Mouse (Mus musculus) heart, embryonic 11.5 days (tissue): ENCODE data around the gene Ntn1. TPM values are rescaled to one million over a fixed set of nuclear protein-coding genes. Genes with fewer than 3 reads are reported as not detected.

ENCODE experiments used
- ATAC-seq: fragments of 200-750 bp; cut with Nextera tagmentation; replicated peaks from 2 replicates; pipeline ENCODE4 v1.8.0; 2017; ENCODE audit warnings: moderate library complexity; ENCODE audit not compliant: insufficient number of reproducible peaks, low FRiP score, low TSS enrichment
- H3K27ac ChIP-seq: fragments of 300-500 bp; sonication (generic); 2 replicates; pipeline ENCODE4 v1.5.1; 2014; ENCODE audit warnings: mild to moderate bottlenecking, low read depth, low read length
- H3K27me3 ChIP-seq: fragments of 300-500 bp; sonication (generic); 2 replicates; pipeline ENCODE4 v1.6.1; 2014; ENCODE audit warnings: mild to moderate bottlenecking, low read length, mixed read lengths; ENCODE audit not compliant: control insufficient read depth, insufficient read depth
- H3K36me3 ChIP-seq: fragments of 300-500 bp; sonication (generic); 2 replicates; pipeline ENCODE4 v1.6.1; 2014; ENCODE audit warnings: mild to moderate bottlenecking, low read length, moderate library complexity, mixed read lengths; ENCODE audit not compliant: control insufficient read depth, insufficient read depth
- H3K4me1 ChIP-seq: fragments of 300-500 bp; sonication (generic); 2 replicates; pipeline ENCODE4 v1.6.1; 2014; ENCODE audit warnings: low read length; ENCODE audit not compliant: control insufficient read depth, insufficient read depth
- H3K4me2 ChIP-seq: fragments of 300-500 bp; sonication (generic); 2 replicates; pipeline ENCODE4 v1.6.1; 2014; ENCODE audit warnings: mild to moderate bottlenecking, moderate library complexity
- H3K4me3 ChIP-seq: fragments of 300-500 bp; sonication (generic); 2 replicates; pipeline ENCODE4 v1.5.1; 2014; ENCODE audit warnings: low read depth, low read length
- H3K9ac ChIP-seq: fragments of 300-500 bp; sonication (generic); 2 replicates; pipeline ENCODE4 v1.6.1; 2014; ENCODE audit warnings: mild to moderate bottlenecking, low read depth, low read length, moderate library complexity
- H3K9me3 ChIP-seq: fragments of 300-500 bp; sonication (generic); replicated peaks from 2 replicates; pipeline ENCODE4 v1.6.1; 2016; ENCODE audit warnings: low read length; ENCODE audit not compliant: control insufficient read depth
- WGBS: fragments of 180-500 bp; shearing (Covaris S2); extraction: QIAGEN DNeasy Blood & Tissue Kit; methylation state at CpG from one replicate; pipeline ENCODE4 v1.1.7; 2014; ENCODE audit not compliant: insufficient replicate concordance; 5-methylcytosine and 5-hydroxymethylcytosine counted together
- polyA plus RNA-seq: library from polyadenylated mRNA; unstranded; fragments of >200 nt; fragmentation: Nextera tagmentation; extraction: Ambion mirVana; gene quantifications from 2 replicates; pipeline ENCODE4 v1.2.1, GENCODE M21; 2014

Gene Ntn1
- polyA plus RNA-seq, 1 experiment from 2014 or later: 6.8 TPM

- Histone ChIP-seq H3K9ac (no peak overlapping the region), H3K4me3 (no peak overlapping the region), H3K27ac (no peak overlapping the region), H3K4me1 (0 out of 2 replicates have a peak, but pooled peaks cover 10% of the 10 kb centered on the region), H3K36me3 (no peaks in the 10 kb centered on the region), H3K9me3 (no peaks in the 10 kb centered on the region), H3K27me3 (no peaks in the 10 kb centered on the region), H3K4me2 (no peak overlapping the region)
- WGBS: 76% methylated on average over 13 of the region's 13 CpGs
- ATAC-seq: no peak
Measured at GRCm38 (mm10) chr11:68341111-68342002, 59.3 kb downstream of the Ntn1 start.

- WGBS: 80% methylated on average over 3 of the region's 3 CpGs
- no peak overlapping the region for H3K4me3 ChIP-seq
Measured at GRCm38 (mm10) chr11:68340366-68340765, 60.3 kb downstream of the Ntn1 start.

GRCm38 (mm10) chr11:68339856-68340255 is 60.8 kb downstream of the Ntn1 start:
- Histone ChIP-seq H3K27ac (no peak overlapping the region), H3K4me2 (no peak overlapping the region), H3K4me3 (no peak overlapping the region), H3K9me3 (no peaks in the 10 kb centered on the region), H3K36me3 (no peaks in the 10 kb centered on the region), H3K9ac (no peak overlapping the region), H3K27me3 (no peaks in the 10 kb centered on the region), H3K4me1 (0 out of 2 replicates have a peak, but pooled peaks cover 10% of the 10 kb centered on the region)
- WGBS: 92% methylated on average over 13 of the region's 13 CpGs
- ATAC-seq: no peak

More at GRCm38 (mm10) chr11:68340366-68340765, 60.3 kb downstream of the Ntn1 start:
- H3K27ac ChIP-seq: no peak overlapping the region
- no peaks in the 10 kb centered on the region for H3K9me3 ChIP-seq
- ATAC-seq: no peak
- H3K9ac ChIP-seq: no peak overlapping the region
- H3K4me1 ChIP-seq: 0 out of 2 replicates have a peak, but pooled peaks cover 10% of the 10 kb centered on the region
- H3K27me3 ChIP-seq: no peaks in the 10 kb centered on the region
- H3K36me3 ChIP-seq: no peaks in the 10 kb centered on the region
- H3K4me2 ChIP-seq: no peak overlapping the region

- Histone ChIP-seq H3K4me3 (no peak overlapping the region), H3K27me3 (no peaks in the 10 kb centered on the region), H3K4me2 (no peak overlapping the region), H3K4me1 (0 out of 2 replicates have a peak, but pooled peaks cover 10% of the 10 kb centered on the region), H3K9me3 (no peaks in the 10 kb centered on the region), H3K9ac (no peak overlapping the region), H3K27ac (no peak overlapping the region), H3K36me3 (no peaks in the 10 kb centered on the region)
- 89% methylated on average over 7 of the region's 7 CpGs for WGBS
- ATAC-seq: no peak
Measured at GRCm38 (mm10) chr11:68339331-68339730, 61.3 kb downstream of the Ntn1 start.

- H3K4me2 ChIP-seq: no peak overlapping the region
- H3K4me3 ChIP-seq: no peak overlapping the region
- H3K9me3 ChIP-seq: no peaks in the 10 kb centered on the region
- no peak overlapping the region for H3K27ac ChIP-seq
- no peaks in the 10 kb centered on the region for H3K27me3 ChIP-seq
- no peak overlapping the region for H3K9ac ChIP-seq
- H3K4me1 ChIP-seq: 0 out of 2 replicates have a peak, but pooled peaks cover 5% of the 10 kb centered on the region
- no peaks in the 10 kb centered on the region for H3K36me3 ChIP-seq
- WGBS: 87% methylated on average over 13 of the region's 13 CpGs
- no peak for ATAC-seq
Measured at GRCm38 (mm10) chr11:68331676-68332265, 68.9 kb downstream of the Ntn1 start.

GRCm38 (mm10) chr11:68331117-68331437 is 69.5 kb downstream of the Ntn1 start:
- H3K9ac ChIP-seq: no peak overlapping the region
- ATAC-seq: no peak
- 0 out of 2 replicates have a peak, but pooled peaks cover 5% of the 10 kb centered on the region for H3K4me1 ChIP-seq
- H3K27me3 ChIP-seq: no peaks in the 10 kb centered on the region
- 70% methylated on average over 6 of the region's 6 CpGs for WGBS
- no peak overlapping the region for H3K4me3 ChIP-seq
- H3K9me3 ChIP-seq: no peaks in the 10 kb centered on the region
- H3K4me2 ChIP-seq: no peak overlapping the region
- no peaks in the 10 kb centered on the region for H3K36me3 ChIP-seq
- H3K27ac ChIP-seq: no peak overlapping the region

- 40% methylated on average over 10 of the region's 10 CpGs for WGBS
- Histone ChIP-seq H3K27ac (no peak overlapping the region), H3K9ac (no peak overlapping the region), H3K4me1 (0 out of 2 replicates have a peak, but pooled peaks cover 5% of the 10 kb centered on the region), H3K4me2 (no peak overlapping the region), H3K9me3 (no peaks in the 10 kb centered on the region), H3K27me3 (no peaks in the 10 kb centered on the region), H3K36me3 (no peaks in the 10 kb centered on the region), H3K4me3 (no peak overlapping the region)
- no peak for ATAC-seq
Measured at GRCm38 (mm10) chr11:68330398-68331116, 70.1 kb downstream of the Ntn1 start.

- no peak for ATAC-seq
- WGBS: 90% methylated on average over 2 of the region's 2 CpGs
Measured at GRCm38 (mm10) chr11:68324863-68325262, 75.8 kb downstream of the Ntn1 start.

More at GRCm38 (mm10) chr11:68324863-68325262, 75.8 kb downstream of the Ntn1 start:
- Histone ChIP-seq H3K4me1 (no peaks in the 10 kb centered on the region), H3K4me3 (no peak overlapping the region), H3K9me3 (no peaks in the 10 kb centered on the region), H3K27me3 (no peaks in the 10 kb centered on the region), H3K4me2 (no peak overlapping the region), H3K36me3 (no peaks in the 10 kb centered on the region), H3K9ac (no peak overlapping the region), H3K27ac (no peak overlapping the region)
